In genomic region chr3:36613908-36614255, GRCm38 (mm10) we compare ENCODE assay signal across 8 mouse cellular contexts. TPM values are rescaled to one million over a fixed set of nuclear protein-coding genes. Genes with fewer than 3 reads are reported as not detected.
A peak's percentile ranks its signal among the peaks of the same experiment; 100 is the strongest.
DNase-seq lines count a peak whose midpoint lies in the region; ATAC-seq and TF ChIP-seq lines count a peak whose summit lies in the region.

No protein-coding gene starts in this region.

- peak overlapping the region; percentile 63 for H3K4me2 ChIP-seq in forebrain, embryonic 13.5 days
- H3K4me2 ChIP-seq in forebrain, embryonic 11.5 days (ENCODE audit: low read depth, low read length, severe bottlenecking) = no peak overlapping the region; the same call in 1 of the 2 replicates
- peak overlapping the region; percentile 77 for H3K4me2 ChIP-seq in liver, embryonic 14.5 days (ENCODE audit: low read depth)
- peak overlapping the region; percentile 73 for H3K4me2 ChIP-seq in embryonic facial prominence, embryonic 15.5 days (replicated peaks)
- peak overlapping the region; percentile 58 for H3K4me2 ChIP-seq in midbrain, embryonic 15.5 days

- no peaks in the 10 kb centered on the region for H3K9me3 ChIP-seq in forebrain, embryonic 13.5 days (replicated peaks)
- H3K9me3 ChIP-seq in forebrain, embryonic 11.5 days (ENCODE audit: control insufficient read depth, low read length) = no peaks in the 10 kb centered on the region
- H3K9me3 ChIP-seq in liver, embryonic 14.5 days (ENCODE audit: control insufficient read depth, low read length) = no peaks in the 10 kb centered on the region
- H3K9me3 ChIP-seq in embryonic facial prominence, embryonic 15.5 days (replicated peaks) = no peaks in the 10 kb centered on the region
- H3K9me3 ChIP-seq in midbrain, embryonic 15.5 days = no peaks in the 10 kb centered on the region

- intact Hi-C loops in left cerebral cortex, postnatal 36 days (cut with DNase I) = loop anchor here (10.0 kb wide), 1 partner anchor 251 kb away; the partner anchor contains the start of gene 4932438A13Rik

- ATAC-seq in forebrain, embryonic 13.5 days = no peak
- no peak for ATAC-seq in forebrain, embryonic 11.5 days (replicated peaks; ENCODE audit: low FRiP score)
- no peak for ATAC-seq in liver, embryonic 14.5 days (ENCODE audit: insufficient read depth)
- no peak for ATAC-seq in embryonic facial prominence, embryonic 15.5 days (ENCODE audit: insufficient number of reproducible peaks, low FRiP score, low TSS enrichment, low read depth)
- no peak for ATAC-seq in midbrain, embryonic 15.5 days (replicated peaks)

- H3K9ac ChIP-seq in forebrain, embryonic 13.5 days = peak overlapping the region; percentile 84; the same call in 1 of the 2 replicates
- H3K9ac ChIP-seq in forebrain, embryonic 11.5 days (ENCODE audit: low read length) = no peak overlapping the region
- no peak overlapping the region for H3K9ac ChIP-seq in liver, embryonic 14.5 days (replicated peaks)
- H3K9ac ChIP-seq in embryonic facial prominence, embryonic 15.5 days = no peak overlapping the region
- H3K9ac ChIP-seq in midbrain, embryonic 15.5 days = no peak overlapping the region

- H3K27ac ChIP-seq in forebrain, embryonic 13.5 days = no peak overlapping the region
- H3K27ac ChIP-seq in forebrain, embryonic 11.5 days (ENCODE audit: low read depth, low read length) = no peak overlapping the region
- H3K27ac ChIP-seq in liver, embryonic 14.5 days = no peak overlapping the region
- H3K27ac ChIP-seq in embryonic facial prominence, embryonic 15.5 days (replicated peaks) = no peak overlapping the region
- H3K27ac ChIP-seq in midbrain, embryonic 15.5 days = no peak overlapping the region

- H3K27me3 ChIP-seq in forebrain, embryonic 13.5 days = no peaks in the 10 kb centered on the region
- no peaks in the 10 kb centered on the region for H3K27me3 ChIP-seq in forebrain, embryonic 11.5 days (ENCODE audit: control insufficient read depth, insufficient read depth, low read length)
- no peaks in the 10 kb centered on the region for H3K27me3 ChIP-seq in liver, embryonic 14.5 days (ENCODE audit: control insufficient read depth, insufficient read depth, low read length)
- no peaks in the 10 kb centered on the region for H3K27me3 ChIP-seq in embryonic facial prominence, embryonic 15.5 days
- H3K27me3 ChIP-seq in midbrain, embryonic 15.5 days (replicated peaks) = no peaks in the 10 kb centered on the region

- peaks cover 12% of the 10 kb centered on the region for H3K4me1 ChIP-seq in forebrain, embryonic 13.5 days
- peaks cover 2% of the 10 kb centered on the region; the same call in 1 of the 2 replicates for H3K4me1 ChIP-seq in forebrain, embryonic 11.5 days (replicated peaks; ENCODE audit: control insufficient read depth, insufficient read depth, low read length)
- peaks cover 3 to 5% of the 10 kb centered on the region in 2 experiments; a peak in 2 of 4 replicates for H3K4me1 ChIP-seq in liver, embryonic 14.5 days (replicated peaks; ENCODE audit: control insufficient read depth in 2 of 2, insufficient read depth in 2 of 2, low read length in 1 of 2)
- no peaks in the 10 kb centered on the region for H3K4me1 ChIP-seq in embryonic facial prominence, embryonic 15.5 days
- peaks cover 11% of the 10 kb centered on the region for H3K4me1 ChIP-seq in midbrain, embryonic 15.5 days

- peaks cover 1% of the 10 kb centered on the region; the same call in 1 of the 2 replicates for H3K36me3 ChIP-seq in forebrain, embryonic 13.5 days (ENCODE audit: poor library complexity, severe bottlenecking)
- H3K36me3 ChIP-seq in forebrain, embryonic 11.5 days (ENCODE audit: control insufficient read depth, insufficient read depth, low read length) = no peaks in the 10 kb centered on the region
- H3K36me3 ChIP-seq in liver, embryonic 14.5 days (replicated peaks; ENCODE audit: control insufficient read depth, insufficient read depth, low read depth) = no peaks in the 10 kb centered on the region
- H3K36me3 ChIP-seq in embryonic facial prominence, embryonic 15.5 days = no peaks in the 10 kb centered on the region
- H3K36me3 ChIP-seq in midbrain, embryonic 15.5 days (replicated peaks) = no peaks in the 10 kb centered on the region

- WGBS in forebrain, embryonic 13.5 days = 68% methylated on average over 5 of the region's 5 CpGs
- 77% methylated on average over 5 of the region's 5 CpGs for WGBS in forebrain, embryonic 11.5 days
- WGBS in liver, embryonic 14.5 days (ENCODE audit: insufficient replicate concordance) = 63% methylated on average over 5 of the region's 5 CpGs
- WGBS in embryonic facial prominence, embryonic 15.5 days = 64% methylated on average over 5 of the region's 5 CpGs
- WGBS in midbrain, embryonic 15.5 days = 78% methylated on average over 5 of the region's 5 CpGs

- 0 out of 2 replicates have a peak overlapping the region, but pooled peaks have one; percentile 69 for H3K4me3 ChIP-seq in forebrain, embryonic 13.5 days
- no peak overlapping the region for H3K4me3 ChIP-seq in forebrain, embryonic 11.5 days (ENCODE audit: low read depth, low read length)
- no peak overlapping the region for H3K4me3 ChIP-seq in liver, embryonic 14.5 days (ENCODE audit: insufficient read depth in 1 of 2, low read depth in 2 of 2, low read length in 2 of 2)
- no peak overlapping the region for H3K4me3 ChIP-seq in embryonic facial prominence, embryonic 15.5 days (replicated peaks)
- 0 out of 2 replicates have a peak overlapping the region, but pooled peaks have one; percentile 78 for H3K4me3 ChIP-seq in midbrain, embryonic 15.5 days

- TF ChIP-seq EP300 in liver, embryonic 14.5 days (IDR thresholded peaks at IDR 0.05; ENCODE audit: low read depth) = no peak

- no peak for TF ChIP-seq CTCF in liver, embryonic 14.5 days (IDR thresholded peaks at IDR 0.05; ENCODE audit: low read depth)

- no peak for DNase-seq in forebrain, embryonic 11.5 days (ENCODE audit: low spot score)
- DNase-seq in liver, embryonic 14.5 days (ENCODE audit: low read depth in 3 of 3, low spot score in 3 of 3) = no peak
- no peak for DNase-seq in liver
- no peak for DNase-seq in spleen, postnatal 4 days (ENCODE audit: low spot score in 2 of 2)
- DNase-seq in left cerebral cortex, postnatal 36 days (ENCODE audit: low spot score in 2 of 2) = no peak

RNA-seq across cellular contexts. Expression of gene Bbs7, which starts 0.6 kb away (rescaled TPM):
- 20.1 and 20.3 TPM in 2 replicates for polyA plus RNA-seq in forebrain, embryonic 13.5 days (2015; fragmentation: Nextera tagmentation; extraction: Ambion mirVana)
- 23.4 and 23.5 TPM in 2 replicates for polyA plus RNA-seq in forebrain, embryonic 11.5 days (2014; fragmentation: Nextera tagmentation; extraction: Ambion mirVana)
- 3.9 and 5.5 TPM in 2 replicates for polyA plus RNA-seq in liver, embryonic 14.5 days (2012; rRNA removed)
- 9.7 and 11.9 TPM in 2 replicates for polyA plus RNA-seq in liver, embryonic 14.5 days (2014; fragmentation: Nextera tagmentation; extraction: Ambion mirVana)
- polyA plus RNA-seq in embryonic facial prominence, embryonic 15.5 days (2015; fragmentation: Nextera tagmentation; extraction: Ambion mirVana) = 17.5 and 17.9 TPM in 2 replicates
- 22.3 and 24.9 TPM in 2 replicates for polyA plus RNA-seq in midbrain, embryonic 15.5 days (2015; fragmentation: Nextera tagmentation; extraction: Ambion mirVana)
- 10 to 100 TPM; 12.8 to 16.6 TPM for total RNA-seq in left cerebral cortex, postnatal 36 days (2021)

RNA-seq across cellular contexts. Expression of gene Ccna2, which starts 41.9 kb away (rescaled TPM):
- 182 and 187 TPM in 2 replicates for polyA plus RNA-seq in forebrain, embryonic 13.5 days (2015; fragmentation: Nextera tagmentation; extraction: Ambion mirVana)
- 333 and 338 TPM in 2 replicates for polyA plus RNA-seq in forebrain, embryonic 11.5 days (2014; fragmentation: Nextera tagmentation; extraction: Ambion mirVana)
- 107 and 155 TPM in 2 replicates for polyA plus RNA-seq in liver, embryonic 14.5 days (2012; rRNA removed)
- polyA plus RNA-seq in liver, embryonic 14.5 days (2014; fragmentation: Nextera tagmentation; extraction: Ambion mirVana) = 295 and 336 TPM in 2 replicates
- 133 and 135 TPM in 2 replicates for polyA plus RNA-seq in embryonic facial prominence, embryonic 15.5 days (2015; fragmentation: Nextera tagmentation; extraction: Ambion mirVana)
- polyA plus RNA-seq in midbrain, embryonic 15.5 days (2015; fragmentation: Nextera tagmentation; extraction: Ambion mirVana) = 28.0 and 29.7 TPM in 2 replicates
- total RNA-seq in left cerebral cortex, postnatal 36 days (2021) = 1 to 10 TPM; 1.3 to 1.7 TPM

Comparison
In these comparisons a context has a peak if more than half of its experiments do, and no peak if none do; other contexts are left out.
1. H3K4me3 ChIP-seq: peak in forebrain, embryonic 13.5 days (single experiment) and midbrain, embryonic 15.5 days (single experiment); none in forebrain, embryonic 11.5 days (single experiment), liver, embryonic 14.5 days (0 of 2) and embryonic facial prominence, embryonic 15.5 days (single experiment).